Mouse (Mus musculus) bone marrow macrophage, adult 2 months (primary cell): ENCODE measurements around the gene Clec1a.

ENCODE experiments used
- CTCF ChIP-seq: IDR thresholded peaks from 2 replicates; pipeline ENCODE4 v1.5.1; 2012; ENCODE audit warnings: low read depth, mild to moderate bottlenecking, low read length, moderate library complexity
- POLR2A ChIP-seq: IDR thresholded peaks from 2 replicates; pipeline ENCODE4 v1.6.1; 2012; ENCODE audit warnings: mild to moderate bottlenecking, low read depth, low read length, borderline replicate concordance

- TF ChIP-seq CTCF: no peak
- TF ChIP-seq POLR2A: no peak
These were observed 20.8 kb upstream of the Clec1a start for GRCm38 (mm10) chr6:129472627-129473026.
